Mouse (Mus musculus) lung, embryonic 14.5 days (tissue): ENCODE measurements around the gene Asb5. TPM values are rescaled to one million over a fixed set of nuclear protein-coding genes. Genes with fewer than 3 reads are reported as not detected.
"Not testable (repeated sequence)": the region's sequence is repeated elsewhere in the genome, so short reads cannot be mapped to it uniquely, and the experiment has no call there.

Experiments
- ATAC-seq: fragments of 200-750 bp; cut with Nextera tagmentation; 2 replicates; pipeline ENCODE4 v1.8.0; 2017; ENCODE audit warnings: mild to moderate bottlenecking, moderate TSS enrichment, moderate library complexity; ENCODE audit not compliant: insufficient read depth
- DNase-seq: peaks from one replicate; pipeline ENCODE4 v3.0.0-alpha.2; 2015
- H3K27ac ChIP-seq: fragments of 300-500 bp; sonication (generic); 2 replicates; pipeline ENCODE4 v1.5.1; 2014; ENCODE audit warnings: low read depth, mild to moderate bottlenecking, moderate library complexity
- H3K27me3 ChIP-seq: fragments of 300-500 bp; sonication (generic); 2 replicates; pipeline ENCODE4 v1.6.1; 2014; ENCODE audit warnings: low read length, control low read depth; ENCODE audit not compliant: insufficient read depth
- H3K36me3 ChIP-seq: fragments of 300-500 bp; sonication (generic); 2 replicates; pipeline ENCODE4 v1.6.1; 2014; ENCODE audit warnings: control low read depth; ENCODE audit not compliant: insufficient read depth
- H3K4me1 ChIP-seq: fragments of 300-500 bp; sonication (generic); 2 replicates; pipeline ENCODE4 v1.6.1; 2014; ENCODE audit warnings: antibody characterized with exemption, control low read depth; ENCODE audit not compliant: insufficient read depth
- H3K4me2 ChIP-seq: fragments of 300-500 bp; sonication (generic); 2 replicates; pipeline ENCODE4 v1.6.1; 2014; ENCODE audit warnings: mild to moderate bottlenecking
- H3K4me3 ChIP-seq: fragments of 300-500 bp; sonication (generic); 2 replicates; pipeline ENCODE4 v1.5.1; 2014; ENCODE audit warnings: low read depth, low read length
- H3K9ac ChIP-seq: fragments of 300-500 bp; sonication (generic); 2 replicates; pipeline ENCODE4 v1.6.1; 2014
- H3K9me3 ChIP-seq: fragments of 300-500 bp; sonication (generic); 2 replicates; pipeline ENCODE4 v1.6.1; 2016; ENCODE audit warnings: low read depth, low read length, control low read depth
- CTCF ChIP-seq: IDR thresholded peaks from 2 replicates; pipeline ENCODE4 v1.5.1; 2016; ENCODE audit warnings: antibody characterized with exemption, low read depth
- WGBS: fragments of 180-500 bp; shearing (Covaris S2); extraction: QIAGEN DNeasy Blood & Tissue Kit; methylation state at CpG from one replicate; pipeline ENCODE4 v1.1.7; 2014; 5-methylcytosine and 5-hydroxymethylcytosine counted together
- polyA plus RNA-seq: library from polyadenylated mRNA; unstranded; fragments of >200 nt; fragmentation: Nextera tagmentation; extraction: Ambion mirVana; gene quantifications from 2 replicates; pipeline ENCODE4 v1.2.1, GENCODE M21; 2014

Asb5 gene
- polyA plus RNA-seq, 1 experiment from 2014 or later: 7.7 TPM

GRCm38 (mm10) chr8:54596940-54597339, 67.6 kb downstream of the Asb5 start:
- H3K36me3 ChIP-seq: no peaks in the 10 kb centered on the region
- H3K4me3 ChIP-seq: no peak overlapping the region
- DNase-seq: no peak
- H3K9ac ChIP-seq: no peak overlapping the region
- H3K4me1 ChIP-seq: 0 out of 2 replicates have a peak, but pooled peaks cover 4% of the 10 kb centered on the region
- no peak overlapping the region for H3K4me2 ChIP-seq
- no peaks in the 10 kb centered on the region for H3K9me3 ChIP-seq
- no peak for ATAC-seq
- no peak overlapping the region for H3K27ac ChIP-seq
- 88% methylated on average over 2 of the region's 2 CpGs for WGBS
- no peaks in the 10 kb centered on the region for H3K27me3 ChIP-seq
- TF ChIP-seq CTCF: no peak

- Histone ChIP-seq H3K27ac (no peak overlapping the region), H3K9me3 (no peaks in the 10 kb centered on the region), H3K4me3 (no peak overlapping the region), H3K36me3 (no peaks in the 10 kb centered on the region), H3K4me1 (0 out of 2 replicates have a peak, but pooled peaks cover 4% of the 10 kb centered on the region), H3K9ac (no peak overlapping the region), H3K4me2 (no peak overlapping the region), H3K27me3 (no peaks in the 10 kb centered on the region)
- DNase-seq (no peak), ATAC-seq (no peak)
- WGBS: 80% methylated on average over 2 of the region's 2 CpGs
- no peak for TF ChIP-seq CTCF
Measured at GRCm38 (mm10) chr8:54597386-54597785, 68.0 kb downstream of the Asb5 start.

- peak within 1 kb of the TSS; percentile 24 for H3K9ac ChIP-seq
- peak within 1 kb of the TSS; percentile 28 for H3K4me3 ChIP-seq
- peak; percentile 81 for DNase-seq
- H3K4me2 ChIP-seq: peak within 1 kb of the TSS; percentile 63
- peak; percentile 95 for ATAC-seq
- 0 out of 2 replicates have a peak, but pooled peaks cover 4% of the 10 kb centered on the region for H3K4me1 ChIP-seq
- H3K27me3 ChIP-seq: no peaks in the 10 kb centered on the region
- no peak within 1 kb of the TSS for H3K27ac ChIP-seq
- no peak for TF ChIP-seq CTCF
- no peaks in the 10 kb centered on the region for H3K9me3 ChIP-seq
- WGBS: 7% methylated on average over 21 of the region's 21 CpGs
- no peaks in the 10 kb centered on the region for H3K36me3 ChIP-seq
Measured at GRCm38 (mm10) chr8:54600671-54601251, 71.4 kb downstream of the Asb5 start, which contains the start of gene Spata4. TSS of gene Spata4 (plus strand) at chr8:54600781.

GRCm38 (mm10) chr8:54603440-54603839, 74.1 kb downstream of the Asb5 start:
- Histone ChIP-seq H3K4me2 (no peak overlapping the region), H3K4me1 (0 out of 2 replicates have a peak, but pooled peaks cover 4% of the 10 kb centered on the region), H3K9me3 (no peaks in the 10 kb centered on the region), H3K27ac (no peak overlapping the region), H3K4me3 (no peak overlapping the region), H3K27me3 (no peaks in the 10 kb centered on the region), H3K9ac (no peak overlapping the region), H3K36me3 (no peaks in the 10 kb centered on the region)
- WGBS: 71% methylated on average over 4 of the region's 4 CpGs
- no peak for TF ChIP-seq CTCF
- ATAC-seq (no peak), DNase-seq (no peak)

GRCm38 (mm10) chr8:54609336-54609735, 80.0 kb downstream of the Asb5 start:
- ATAC-seq (no peak), DNase-seq (no peak)
- H3K36me3 ChIP-seq: no peaks in the 10 kb centered on the region
- H3K9ac ChIP-seq: no peak overlapping the region
- WGBS: 59% methylated on average over 2 of the region's 2 CpGs
- H3K4me2 ChIP-seq: no peak overlapping the region
- no peaks in the 10 kb centered on the region for H3K27me3 ChIP-seq
- no peaks in the 10 kb centered on the region for H3K4me1 ChIP-seq
- no peak overlapping the region for H3K27ac ChIP-seq
- H3K4me3 ChIP-seq: no peak overlapping the region
- no peaks in the 10 kb centered on the region for H3K9me3 ChIP-seq
- no peak for TF ChIP-seq CTCF

GRCm38 (mm10) chr8:54610238-54610637, 80.9 kb downstream of the Asb5 start:
- Histone ChIP-seq H3K27ac (peak overlapping the region; percentile 12; the same call in 1 of the 2 replicates), H3K36me3 (no peaks in the 10 kb centered on the region), H3K9ac (no peak overlapping the region), H3K9me3 (no peaks in the 10 kb centered on the region), H3K4me3 (no peak overlapping the region), H3K4me1 (no peaks in the 10 kb centered on the region), H3K4me2 (no peak overlapping the region), H3K27me3 (no peaks in the 10 kb centered on the region)
- DNase-seq: peak; percentile 13
- ATAC-seq: peak; percentile 78
- WGBS: 56% methylated on average over 4 of the region's 4 CpGs
- TF ChIP-seq CTCF: no peak

GRCm38 (mm10) chr8:54616710-54617109, 87.3 kb downstream of the Asb5 start:
- ATAC-seq, H3K4me3 ChIP-seq, H3K9me3 ChIP-seq, H3K27me3 ChIP-seq, H3K27ac ChIP-seq, H3K9ac ChIP-seq, H3K4me2 ChIP-seq, H3K4me1 ChIP-seq, DNase-seq, H3K36me3 ChIP-seq: not testable (repeated sequence)
- WGBS: 74% methylated on average over 17 of the region's 17 CpGs

Other genes starting within 250 kb of the Asb5 start
- 87.8 and 92.9 TPM in 2 replicates for gene Spcs3, start 418 bp downstream of the Asb5 start, polyA plus RNA-seq
- gene Spata4, start 71.2 kb downstream of the Asb5 start, polyA plus RNA-seq: not detected in 2 replicates